Mouse (Mus musculus) limb, embryonic 12.5 days (tissue): Measurements from ENCODE around the gene Cd28. TPM values are rescaled to one million over a fixed set of nuclear protein-coding genes. Genes with fewer than 3 reads are reported as not detected.

Source experiments
- ATAC-seq: fragments of 200-750 bp; cut with Nextera tagmentation; 2 replicates; pipeline ENCODE4 v1.8.0; 2017; ENCODE audit warnings: low read depth, moderate TSS enrichment; ENCODE audit not compliant: insufficient number of reproducible peaks, insufficient read depth, low FRiP score, low TSS enrichment
- H3K27ac ChIP-seq: fragments of 300-500 bp; sonication (generic); 2 replicates; pipeline ENCODE4 v1.5.1; 2016; ENCODE audit warnings: mild to moderate bottlenecking, moderate library complexity
- H3K27me3 ChIP-seq: fragments of 300-500 bp; sonication (generic); 2 replicates; pipeline ENCODE4 v1.6.1; 2016; ENCODE audit warnings: mild to moderate bottlenecking, moderate library complexity
- H3K36me3 ChIP-seq: fragments of 300-500 bp; sonication (generic); 2 replicates; pipeline ENCODE4 v1.6.1; 2016; ENCODE audit warnings: mild to moderate bottlenecking, moderate library complexity
- H3K4me1 ChIP-seq: fragments of 300-500 bp; sonication (generic); replicated peaks from 2 replicates; pipeline ENCODE4 v1.6.1; 2016
- H3K4me2 ChIP-seq: fragments of 300-500 bp; sonication (generic); 2 replicates; pipeline ENCODE4 v1.6.1; 2016; ENCODE audit warnings: mild to moderate bottlenecking, moderate library complexity
- H3K4me3 ChIP-seq: fragments of 300-500 bp; sonication (generic); replicated peaks from 2 replicates; pipeline ENCODE4 v1.5.1; 2016; ENCODE audit warnings: mild to moderate bottlenecking
- H3K9ac ChIP-seq: fragments of 300-500 bp; sonication (generic); replicated peaks from 2 replicates; pipeline ENCODE4 v1.6.1; 2016; ENCODE audit warnings: mild to moderate bottlenecking, moderate library complexity
- H3K9me3 ChIP-seq: fragments of 300-500 bp; sonication (generic); 2 replicates; pipeline ENCODE4 v1.6.1; 2016; ENCODE audit warnings: mild to moderate bottlenecking, moderate library complexity
- WGBS: fragments of 180-500 bp; shearing (Covaris S2); methylation state at CpG from one replicate; pipeline ENCODE4 v1.1.7; 2016; 5-methylcytosine and 5-hydroxymethylcytosine counted together
- polyA plus RNA-seq: library from polyadenylated mRNA; unstranded; fragments of >200 nt; fragmentation: Nextera tagmentation; extraction: Ambion mirVana; gene quantifications from 2 replicates; pipeline ENCODE4 v1.2.1, GENCODE M21; 2016

Gene Cd28
- polyA plus RNA-seq, 1 experiment from 2014 or later = 0.06 TPM

DNA sequence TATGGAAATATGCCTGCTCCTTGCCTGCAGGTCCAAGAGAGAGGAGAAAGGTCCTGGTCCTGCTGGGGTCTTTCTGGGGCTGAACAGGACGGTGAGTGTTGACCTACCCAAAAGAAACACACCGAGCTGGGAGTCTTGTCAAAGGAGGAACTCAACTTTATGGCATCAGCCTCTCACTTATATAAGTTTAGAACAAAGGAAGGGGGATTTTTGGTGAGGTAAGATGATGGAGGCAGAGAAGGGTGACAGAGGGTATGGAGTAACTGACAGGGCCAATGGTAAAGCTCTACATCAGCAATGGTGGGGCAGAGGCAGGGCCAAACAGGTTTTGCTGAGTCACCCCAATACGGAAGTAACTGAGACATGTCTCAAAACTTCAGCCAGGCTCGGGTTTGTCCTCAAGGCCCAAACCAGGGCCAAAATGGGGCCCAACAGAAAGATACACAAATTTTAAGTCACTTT is 84.6 kb downstream of the Cd28 start:
- H3K4me3 ChIP-seq = no peak overlapping the region
- no peak for ATAC-seq
- H3K27me3 ChIP-seq = no peaks in the 10 kb centered on the region
- no peak overlapping the region for H3K4me2 ChIP-seq
- H3K9ac ChIP-seq = no peak overlapping the region
- 93% methylated on average over 4 of the region's 4 CpGs for WGBS
- no peak overlapping the region for H3K27ac ChIP-seq
- no peaks in the 10 kb centered on the region for H3K9me3 ChIP-seq
- no peaks in the 10 kb centered on the region for H3K36me3 ChIP-seq
- H3K4me1 ChIP-seq = no peaks in the 10 kb centered on the region

DNA sequence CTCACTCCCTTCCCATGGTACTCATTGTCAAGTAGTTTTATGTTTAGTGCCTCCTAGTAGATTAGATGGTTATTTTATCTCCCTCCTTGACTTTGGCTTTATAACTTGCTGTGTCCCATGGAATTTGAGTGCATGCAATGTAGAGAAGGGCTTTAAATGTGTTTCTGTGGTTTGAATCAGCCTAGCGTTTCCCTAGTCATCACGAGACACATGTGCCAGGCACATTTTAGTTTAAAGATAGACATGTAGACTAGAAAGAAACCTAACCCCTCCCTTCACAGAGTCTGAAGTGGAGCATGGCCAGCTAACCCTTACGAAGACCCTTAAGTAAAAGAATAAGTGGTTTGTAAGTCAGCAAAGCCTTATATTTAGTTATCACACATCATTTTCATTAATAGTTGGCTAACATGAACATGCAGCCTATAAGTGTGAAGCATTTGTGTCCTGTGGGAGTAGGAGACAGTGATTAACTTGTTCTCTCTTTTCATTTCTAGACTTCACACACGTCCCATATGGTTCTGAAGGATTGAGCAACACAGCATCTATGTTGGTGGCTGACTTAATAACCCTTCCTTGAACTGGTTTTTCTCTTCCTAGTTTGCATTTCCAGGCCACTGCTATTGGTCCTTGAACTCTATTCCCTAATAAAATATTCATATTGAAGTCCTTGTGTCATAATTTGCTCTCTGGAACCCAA is 86.7 kb downstream of the Cd28 start:
- no peak overlapping the region for H3K9ac ChIP-seq
- no peak overlapping the region for H3K4me3 ChIP-seq
- no peaks in the 10 kb centered on the region for H3K27me3 ChIP-seq
- H3K4me2 ChIP-seq = no peak overlapping the region
- no peaks in the 10 kb centered on the region for H3K4me1 ChIP-seq
- no peaks in the 10 kb centered on the region for H3K9me3 ChIP-seq
- no peaks in the 10 kb centered on the region for H3K36me3 ChIP-seq
- H3K27ac ChIP-seq = no peak overlapping the region
- WGBS = 84% methylated on average over 4 of the region's 4 CpGs
- no peak for ATAC-seq

DNA sequence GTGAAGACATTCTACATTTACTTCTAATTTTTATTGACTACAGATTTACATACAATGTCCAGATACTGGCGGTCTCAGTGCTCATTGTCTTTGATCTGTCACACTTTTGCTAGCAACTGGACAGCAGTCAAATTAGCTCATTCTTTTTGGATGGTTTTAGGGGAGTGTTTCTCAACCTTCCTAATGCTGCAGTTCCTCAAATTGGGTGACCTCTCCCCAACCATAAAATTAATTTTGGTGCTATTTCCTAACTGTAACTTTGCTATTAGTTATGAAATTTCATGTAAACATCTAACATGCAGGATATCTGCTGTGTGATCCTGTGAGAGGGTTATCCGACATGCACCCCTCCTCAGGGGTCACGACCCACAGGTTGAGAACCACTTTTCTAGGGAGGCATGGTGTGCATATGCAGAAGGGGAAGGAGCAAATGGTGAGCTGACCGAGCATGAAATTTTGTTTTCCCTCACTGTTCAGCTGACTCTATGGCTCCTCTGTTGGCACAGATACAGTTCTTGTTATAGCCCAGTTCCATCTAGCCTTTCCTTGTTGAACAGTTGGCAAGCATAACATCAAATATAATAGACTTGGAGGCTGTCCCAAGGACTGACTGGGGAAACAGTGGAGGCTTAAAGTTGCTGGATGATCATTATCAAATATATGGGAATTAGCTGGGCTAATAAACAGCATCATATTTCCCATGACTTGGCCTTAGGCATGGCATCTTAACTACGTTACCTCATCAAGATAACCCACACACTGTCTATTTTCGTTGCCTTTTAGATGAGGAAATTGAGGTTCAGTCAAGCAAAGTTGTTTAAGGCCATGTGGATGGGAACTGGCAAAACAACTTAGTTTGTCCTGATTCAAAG is 87.5 kb downstream of the Cd28 start:
- 87% methylated on average over 6 of the region's 6 CpGs for WGBS
- no peaks in the 10 kb centered on the region for H3K36me3 ChIP-seq
- ATAC-seq = no peak
- no peaks in the 10 kb centered on the region for H3K4me1 ChIP-seq
- H3K27me3 ChIP-seq = no peaks in the 10 kb centered on the region
- no peak overlapping the region for H3K27ac ChIP-seq
- H3K4me3 ChIP-seq = no peak overlapping the region
- no peaks in the 10 kb centered on the region for H3K9me3 ChIP-seq
- no peak overlapping the region for H3K4me2 ChIP-seq
- no peak overlapping the region for H3K9ac ChIP-seq

DNA sequence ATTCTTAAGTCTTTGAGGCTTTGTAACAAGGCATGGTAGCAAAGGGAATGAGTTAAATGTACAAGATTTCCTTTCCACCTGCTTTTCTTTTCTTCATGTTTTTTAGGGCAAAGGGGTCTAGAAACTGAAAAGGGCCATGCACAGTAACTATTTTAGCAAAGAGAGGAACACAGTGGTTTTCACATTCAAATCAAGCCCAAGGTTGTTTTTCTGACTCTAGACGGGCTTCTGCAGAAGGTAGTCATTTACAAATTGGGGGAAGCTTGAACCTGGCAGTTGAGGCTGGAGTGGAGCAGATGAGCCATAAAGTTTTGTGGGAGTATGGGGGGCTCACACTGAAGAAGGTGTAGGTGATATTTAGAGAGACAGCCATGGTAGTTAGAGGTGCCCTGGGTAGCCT is 88.6 kb downstream of the Cd28 start:
- no peaks in the 10 kb centered on the region for H3K36me3 ChIP-seq
- H3K9ac ChIP-seq = no peak overlapping the region

DNA sequence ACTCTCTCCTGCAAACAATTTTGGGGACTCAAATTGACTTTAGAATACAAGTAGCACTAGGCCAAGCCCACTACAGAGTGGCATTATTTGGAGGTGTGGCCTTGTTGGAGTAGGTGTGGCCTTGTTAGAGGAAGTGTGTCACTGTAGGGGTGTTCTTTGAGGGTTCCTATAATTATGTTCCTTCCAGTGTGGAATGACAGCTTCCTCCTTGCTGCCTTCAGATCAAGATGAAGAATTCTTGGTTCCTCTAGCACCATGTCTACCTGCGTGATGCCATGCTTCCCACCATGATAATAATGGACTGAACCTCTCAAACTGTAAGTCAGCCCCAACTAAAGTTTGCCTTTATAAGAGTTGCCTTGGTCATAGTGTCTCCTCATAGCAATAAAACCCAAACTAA is 91.1 kb downstream of the Cd28 start:
- Histone ChIP-seq H3K9me3 (no peaks in the 10 kb centered on the region), H3K36me3 (no peaks in the 10 kb centered on the region), H3K9ac (no peak overlapping the region), H3K4me1 (no peaks in the 10 kb centered on the region), H3K27ac (no peak overlapping the region), H3K27me3 (no peaks in the 10 kb centered on the region), H3K4me2 (no peak overlapping the region), H3K4me3 (no peak overlapping the region)
- 100% methylated on average over 1 of the region's 1 CpGs for WGBS
- no peak for ATAC-seq

More for the DNA sequence above, 88.6 kb downstream of the Cd28 start:
- Histone ChIP-seq H3K4me2 (no peak overlapping the region), H3K27ac (no peak overlapping the region), H3K4me3 (no peak overlapping the region), H3K27me3 (no peaks in the 10 kb centered on the region), H3K4me1 (no peaks in the 10 kb centered on the region), H3K9me3 (no peaks in the 10 kb centered on the region)
- ATAC-seq = no peak
- 66% methylated on average over 1 of the region's 1 CpGs for WGBS

DNA sequence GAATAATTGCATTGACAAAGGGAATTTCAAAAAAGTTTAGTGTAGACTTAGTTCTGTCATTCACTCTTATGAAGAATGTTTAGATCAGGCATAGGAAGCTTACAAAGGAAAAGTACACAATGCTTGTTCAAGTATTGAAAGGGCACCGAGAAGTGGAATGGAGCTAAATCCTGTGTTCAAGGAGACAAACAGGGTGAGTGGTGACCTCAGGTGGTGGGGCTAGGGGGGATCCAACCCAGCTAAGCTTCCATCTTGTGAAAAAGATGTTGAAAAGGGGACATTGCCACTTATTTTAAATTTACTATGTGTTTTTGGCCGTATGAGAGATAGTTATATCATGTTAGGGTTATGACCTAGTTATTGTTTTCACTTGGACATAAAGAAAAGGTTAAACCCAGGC is 91.9 kb downstream of the Cd28 start:
- Histone ChIP-seq H3K27ac (no peak overlapping the region), H3K27me3 (no peaks in the 10 kb centered on the region), H3K4me2 (no peak overlapping the region), H3K4me3 (no peak overlapping the region), H3K9me3 (no peaks in the 10 kb centered on the region), H3K4me1 (no peaks in the 10 kb centered on the region), H3K9ac (no peak overlapping the region), H3K36me3 (no peaks in the 10 kb centered on the region)
- 87% methylated on average over 2 of the region's 2 CpGs for WGBS
- no peak for ATAC-seq

DNA sequence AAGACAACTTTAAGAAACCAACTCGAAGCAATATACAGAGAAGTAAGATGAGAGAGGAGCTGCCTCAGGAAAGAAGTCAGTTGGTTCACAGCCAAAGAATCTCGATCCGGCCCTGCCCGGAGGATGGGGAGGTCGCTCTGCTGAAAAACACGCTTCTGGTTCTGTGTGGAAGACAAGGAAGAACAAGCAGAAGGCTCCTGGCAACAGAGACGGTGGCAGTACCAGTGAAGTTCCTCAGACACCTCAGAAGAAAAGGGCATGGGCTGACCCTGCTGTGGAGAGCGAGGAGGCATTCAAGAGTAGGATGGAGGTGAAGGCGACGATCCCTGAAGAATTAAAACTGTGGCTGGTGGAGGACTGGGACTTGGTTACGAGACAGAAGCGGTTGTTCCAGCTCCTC is 92.6 kb downstream of the Cd28 start:
- Histone ChIP-seq H3K4me3 (no peak overlapping the region), H3K4me1 (no peaks in the 10 kb centered on the region), H3K27me3 (no peaks in the 10 kb centered on the region), H3K36me3 (no peaks in the 10 kb centered on the region), H3K9ac (no peak overlapping the region), H3K4me2 (no peak overlapping the region), H3K27ac (no peak overlapping the region), H3K9me3 (no peaks in the 10 kb centered on the region)
- 88% methylated on average over 12 of the region's 12 CpGs for WGBS
- no peak for ATAC-seq

DNA sequence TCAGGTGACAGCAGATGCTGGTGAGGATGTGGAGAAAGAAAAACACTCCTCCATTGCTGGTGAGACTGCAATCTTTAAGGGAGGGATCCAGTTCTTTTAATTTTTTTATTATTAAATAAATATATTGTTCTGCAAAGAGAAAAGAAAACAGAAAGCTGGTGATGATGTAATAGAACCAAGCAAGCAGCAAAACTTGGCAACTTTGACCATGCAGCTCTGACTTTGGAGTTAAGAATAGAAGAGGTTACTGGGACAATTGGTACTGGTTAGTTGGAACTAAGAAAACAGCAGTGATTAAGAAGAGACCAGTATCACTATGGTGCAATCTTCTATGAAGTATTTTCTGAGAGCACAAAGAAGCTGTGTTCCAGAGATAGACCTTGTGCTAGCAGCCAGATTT is 94.2 kb downstream of the Cd28 start:
- H3K4me2 ChIP-seq = no peak overlapping the region
- H3K27me3 ChIP-seq = no peaks in the 10 kb centered on the region
- no peak overlapping the region for H3K9ac ChIP-seq
- H3K36me3 ChIP-seq = no peaks in the 10 kb centered on the region
- no peak for ATAC-seq
- no peaks in the 10 kb centered on the region for H3K4me1 ChIP-seq
- no peak overlapping the region for H3K4me3 ChIP-seq
- H3K27ac ChIP-seq = no peak overlapping the region
- H3K9me3 ChIP-seq = no peaks in the 10 kb centered on the region

DNA sequence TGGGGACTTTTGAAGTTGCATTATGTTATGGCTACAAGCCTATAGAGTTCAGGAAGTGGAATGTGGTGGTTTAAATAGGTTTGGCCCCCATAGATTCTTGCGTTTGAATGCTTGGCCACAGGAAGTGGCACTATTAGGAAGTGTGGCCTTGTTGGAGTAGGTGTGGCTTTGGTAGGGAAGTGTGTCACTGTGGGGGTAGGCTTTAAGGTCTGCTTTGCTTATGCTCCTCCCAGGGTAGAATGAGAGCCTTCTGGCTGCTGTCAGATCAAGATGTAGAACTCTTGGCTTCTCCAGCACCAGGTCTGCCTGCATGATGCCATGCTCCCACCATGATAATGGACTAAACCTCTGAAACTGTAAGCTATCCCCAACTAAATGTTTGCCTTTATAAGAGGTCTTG is 95.4 kb downstream of the Cd28 start:
- no peak overlapping the region for H3K9ac ChIP-seq
- H3K4me1 ChIP-seq = no peaks in the 10 kb centered on the region
- H3K9me3 ChIP-seq = no peaks in the 10 kb centered on the region
- 91% methylated on average over 1 of the region's 1 CpGs for WGBS
- H3K4me2 ChIP-seq = no peak overlapping the region
- no peak for ATAC-seq
- H3K4me3 ChIP-seq = no peak overlapping the region
- no peaks in the 10 kb centered on the region for H3K27me3 ChIP-seq
- H3K27ac ChIP-seq = no peak overlapping the region
- H3K36me3 ChIP-seq = no peaks in the 10 kb centered on the region

DNA sequence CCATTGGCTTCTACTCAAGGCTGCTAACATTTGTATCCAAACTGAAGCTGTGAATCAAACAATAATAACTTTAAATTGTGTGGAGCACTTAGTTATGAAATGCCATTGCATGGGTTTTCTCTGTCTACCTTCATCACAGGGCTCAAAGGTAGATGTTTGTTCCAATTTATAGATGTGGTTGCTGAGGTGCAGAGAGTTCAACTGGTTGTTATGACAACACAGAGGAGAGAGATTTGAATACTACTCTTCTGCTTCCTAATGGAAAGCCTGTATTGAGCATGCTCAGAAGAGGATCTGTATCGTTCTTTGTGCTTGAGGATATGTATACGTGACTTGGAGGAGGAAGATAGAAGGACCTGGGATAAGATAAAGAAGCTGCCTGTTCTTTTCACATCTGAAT is 96.8 kb downstream of the Cd28 start:
- Histone ChIP-seq H3K36me3 (no peaks in the 10 kb centered on the region), H3K27me3 (no peaks in the 10 kb centered on the region), H3K4me3 (no peak overlapping the region), H3K27ac (no peak overlapping the region), H3K9ac (no peak overlapping the region), H3K9me3 (no peaks in the 10 kb centered on the region), H3K4me1 (no peaks in the 10 kb centered on the region), H3K4me2 (no peak overlapping the region)
- no peak for ATAC-seq
- 86% methylated on average over 2 of the region's 2 CpGs for WGBS

DNA sequence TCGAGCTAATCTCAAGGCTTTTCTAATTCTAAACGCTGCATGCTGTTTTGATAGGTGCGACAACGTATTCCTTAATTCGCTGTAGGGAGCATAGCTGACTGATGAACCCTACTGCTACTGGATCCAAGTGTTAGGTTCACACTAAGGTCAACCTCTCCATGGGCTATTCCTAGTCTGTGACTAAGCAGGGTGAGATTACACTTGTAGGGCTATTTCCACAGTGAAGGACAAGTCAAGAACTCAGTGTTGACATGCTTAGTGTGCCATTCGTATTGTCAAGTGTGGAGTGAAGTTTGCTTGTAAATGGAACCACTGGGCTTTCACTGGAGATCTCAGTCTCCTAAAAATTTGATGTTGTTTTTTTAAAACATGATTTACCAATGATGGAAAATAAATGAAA is 99.3 kb downstream of the Cd28 start:
- Histone ChIP-seq H3K9me3 (no peaks in the 10 kb centered on the region), H3K4me1 (no peaks in the 10 kb centered on the region), H3K36me3 (no peaks in the 10 kb centered on the region), H3K4me3 (no peak overlapping the region), H3K9ac (no peak overlapping the region), H3K27me3 (no peaks in the 10 kb centered on the region), H3K4me2 (no peak overlapping the region), H3K27ac (no peak overlapping the region)
- no peak for ATAC-seq
- WGBS = 92% methylated on average over 6 of the region's 6 CpGs
